Mouse (Mus musculus) lung, adult 18-20 months (tissue): ENCODE data around the gene Ttc7b.
A peak's percentile ranks its signal among the peaks of the same experiment; 100 is the strongest.

ENCODE experiments used
- DNase-seq, 2 experiments: peaks; one replicate each; pipeline ENCODE4 v3.0.0; 2022; ENCODE audit warnings: mixed read lengths in 2 of 2

The Ttc7b gene

DNA sequence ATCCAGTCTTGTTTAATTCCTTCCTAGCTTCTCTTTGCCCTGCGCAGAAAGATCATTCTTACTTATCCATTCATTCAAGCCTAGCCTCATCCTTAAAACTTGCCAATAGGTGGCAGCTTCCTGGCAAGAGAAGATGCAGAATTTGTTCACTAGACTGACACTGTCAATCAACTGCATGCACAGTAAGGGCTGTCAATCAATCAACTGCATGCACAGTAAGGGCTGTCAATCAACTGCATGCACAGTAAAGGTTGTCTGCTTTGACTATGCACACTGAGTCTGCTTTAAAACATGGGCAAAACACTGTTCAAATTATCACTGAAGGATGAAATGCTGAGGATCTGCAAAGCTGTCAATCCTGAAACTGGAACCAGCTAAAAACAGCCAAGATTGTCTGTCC lies 37.6 kb downstream of the Ttc7b start:
- no peak for DNase-seq

DNA sequence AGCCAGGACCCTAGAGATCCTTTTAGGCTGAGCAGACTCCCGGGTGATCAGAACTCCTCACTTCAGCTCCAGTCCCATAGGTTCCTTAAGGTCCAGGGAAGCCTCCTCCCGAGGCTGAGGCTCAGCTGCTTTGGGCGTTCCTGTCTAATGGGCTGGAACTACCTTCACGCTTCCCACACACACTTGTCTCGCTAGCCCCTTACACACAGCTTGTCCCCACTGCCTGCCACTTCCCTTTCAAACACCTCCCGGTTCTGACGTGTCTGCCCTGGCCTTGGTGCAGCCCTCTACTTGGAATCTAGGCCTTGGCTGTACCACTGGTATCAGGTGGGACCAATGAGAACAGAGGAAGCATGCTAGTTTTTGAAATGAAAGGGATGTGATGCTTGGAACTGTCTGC lies 38.4 kb downstream of the Ttc7b start:
- no peak for DNase-seq

DNA sequence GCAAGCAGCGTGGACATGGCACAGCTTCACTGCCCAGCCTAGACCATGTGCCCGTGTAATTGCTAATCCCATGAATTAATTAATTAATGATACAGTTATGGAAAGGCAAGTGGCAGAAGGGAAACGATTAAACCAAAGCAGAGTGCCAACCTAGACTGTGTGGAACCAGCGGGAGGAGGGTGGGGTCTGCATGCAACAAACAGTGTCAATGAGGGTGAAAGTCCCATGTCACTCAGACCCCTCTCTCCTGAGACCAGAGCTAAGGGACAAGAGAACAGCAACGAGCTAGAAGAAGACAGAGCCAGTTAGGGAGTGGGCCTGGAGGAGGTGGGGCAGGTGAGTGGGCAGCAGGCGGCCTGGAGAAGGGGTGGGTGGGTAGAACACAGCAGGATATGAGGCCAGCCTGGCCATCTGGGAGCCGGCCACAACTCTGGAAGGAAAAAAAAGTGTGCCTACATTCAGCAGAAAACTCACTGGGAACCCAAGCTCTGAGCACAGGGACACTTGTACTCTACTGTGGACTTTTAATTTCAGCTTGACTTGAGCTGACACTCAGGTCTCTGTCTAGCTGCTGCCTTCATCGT lies 39.1 kb downstream of the Ttc7b start:
- DNase-seq, result no peak

GRCm38 (mm10) chr12:100480642-100481442 lies 39.8 kb downstream of the Ttc7b start:
- peak; percentile 31 to 38 for DNase-seq

DNA sequence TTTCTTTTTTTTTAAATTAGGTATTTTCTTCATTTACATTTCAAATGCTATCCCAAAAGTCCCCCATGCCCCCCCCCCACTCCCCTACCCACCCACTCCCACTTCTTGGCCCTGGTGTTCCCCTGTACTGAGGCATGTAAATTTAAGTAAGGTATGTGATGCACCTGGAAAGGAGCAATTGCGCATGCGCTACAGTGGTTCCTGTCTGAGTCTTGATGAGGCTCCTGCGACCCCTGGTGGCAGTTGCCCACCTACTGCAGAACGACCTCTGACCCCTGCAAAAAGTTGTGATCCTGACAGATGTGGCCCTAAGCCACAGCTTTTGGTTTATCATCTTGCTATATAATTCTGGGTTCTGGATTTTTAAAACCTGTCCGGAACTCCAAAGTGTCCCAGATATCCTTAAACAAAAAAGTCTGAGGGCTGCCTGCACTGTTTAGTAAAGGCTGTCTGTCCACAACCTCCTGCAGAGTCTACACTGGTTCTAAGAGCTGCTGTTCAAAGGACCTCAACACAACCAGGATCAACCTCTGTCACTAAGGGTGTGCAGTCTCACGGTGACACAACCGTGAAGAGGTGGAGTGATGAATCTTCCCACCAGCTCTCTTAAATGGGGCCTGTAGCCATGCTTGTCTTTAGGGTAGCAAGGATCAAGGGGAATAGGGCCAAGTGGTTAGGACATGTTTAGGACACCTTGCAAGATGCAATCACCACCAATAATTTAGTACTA lies 40.6 kb downstream of the Ttc7b start:
- peak; percentile 63 to 68 for DNase-seq

GRCm38 (mm10) chr12:100479270-100479869 lies 41.3 kb downstream of the Ttc7b start:
- DNase-seq, result no peak

DNA sequence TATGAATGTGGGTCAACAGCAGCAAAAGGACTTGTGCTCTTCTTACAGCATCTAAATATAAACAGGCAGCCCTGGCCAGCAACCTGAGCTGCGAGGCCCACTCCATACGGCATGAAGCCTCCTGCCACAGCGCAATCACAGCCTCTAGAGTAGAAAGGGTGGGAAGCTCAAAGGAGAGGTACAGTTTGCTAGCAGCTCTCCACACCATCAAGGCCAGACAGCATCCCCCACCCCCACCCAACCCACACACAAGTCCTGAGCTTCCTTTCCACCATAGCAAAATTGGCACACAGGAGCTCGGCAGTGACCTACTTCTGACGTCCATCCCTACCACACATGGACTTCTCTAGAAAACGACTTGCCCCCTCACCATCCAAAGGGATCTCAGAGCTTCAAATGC lies 42.0 kb downstream of the Ttc7b start:
- DNase-seq, result no peak

GRCm38 (mm10) chr12:100478151-100478550 lies 42.5 kb downstream of the Ttc7b start:
- no peak for DNase-seq

DNA sequence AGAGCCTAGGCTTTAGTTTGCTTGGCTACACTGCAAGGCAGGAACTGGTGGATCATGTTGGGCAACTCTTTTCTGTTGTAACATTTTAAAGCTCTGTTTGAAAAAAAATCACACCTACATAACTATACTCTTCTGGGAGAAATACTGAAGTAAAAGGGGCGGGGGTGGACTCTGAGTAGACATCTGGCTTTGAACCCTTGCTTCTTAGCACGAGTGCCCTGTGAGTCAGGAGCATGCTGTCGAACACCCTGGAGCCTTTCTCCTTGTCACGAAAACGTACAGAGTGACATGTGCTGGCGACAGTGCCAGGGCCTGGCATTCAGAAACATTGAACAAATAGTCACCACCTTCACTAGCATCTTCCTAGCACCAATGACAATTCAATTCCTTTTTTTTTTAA lies 43.2 kb downstream of the Ttc7b start:
- DNase-seq, result no peak

GRCm38 (mm10) chr12:100476351-100476750 lies 44.3 kb downstream of the Ttc7b start:
- no peak for DNase-seq

- peak in 1 of 2 experiments; percentile 18 for DNase-seq
Measured at GRCm38 (mm10) chr12:100475489-100475888, 45.1 kb downstream of the Ttc7b start.

GRCm38 (mm10) chr12:100474661-100475321 lies 45.8 kb downstream of the Ttc7b start:
- no peak for DNase-seq

- DNase-seq, result no peak
Measured at GRCm38 (mm10) chr12:100470295-100470694, 50.3 kb downstream of the Ttc7b start.

- DNase-seq, result no peak
Measured at GRCm38 (mm10) chr12:100469503-100470293, 50.9 kb downstream of the Ttc7b start.

GRCm38 (mm10) chr12:100465101-100465715 lies 55.4 kb downstream of the Ttc7b start:
- DNase-seq, result no peak

DNA sequence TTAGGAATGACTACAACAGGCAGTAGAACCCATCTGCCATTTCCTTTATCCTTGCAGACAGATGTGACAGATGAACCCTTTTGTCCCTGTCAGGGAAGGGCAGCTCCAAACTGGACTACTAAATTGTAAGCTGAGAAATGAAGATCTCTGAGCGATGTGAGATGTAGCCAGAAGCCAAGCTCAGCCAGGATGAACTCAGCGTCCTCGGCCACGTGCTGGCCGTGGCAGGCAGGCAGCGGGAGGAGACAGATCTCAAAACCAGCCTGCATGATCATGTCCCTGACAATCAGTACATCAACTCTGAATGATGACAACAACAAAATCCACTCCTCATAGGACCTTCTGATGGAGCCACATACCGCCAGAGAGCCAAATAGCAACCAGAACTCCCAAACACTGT lies 62.9 kb downstream of the Ttc7b start:
- DNase-seq, result no peak

GRCm38 (mm10) chr12:100456257-100456975 lies 64.2 kb downstream of the Ttc7b start:
- DNase-seq, result no peak

DNA sequence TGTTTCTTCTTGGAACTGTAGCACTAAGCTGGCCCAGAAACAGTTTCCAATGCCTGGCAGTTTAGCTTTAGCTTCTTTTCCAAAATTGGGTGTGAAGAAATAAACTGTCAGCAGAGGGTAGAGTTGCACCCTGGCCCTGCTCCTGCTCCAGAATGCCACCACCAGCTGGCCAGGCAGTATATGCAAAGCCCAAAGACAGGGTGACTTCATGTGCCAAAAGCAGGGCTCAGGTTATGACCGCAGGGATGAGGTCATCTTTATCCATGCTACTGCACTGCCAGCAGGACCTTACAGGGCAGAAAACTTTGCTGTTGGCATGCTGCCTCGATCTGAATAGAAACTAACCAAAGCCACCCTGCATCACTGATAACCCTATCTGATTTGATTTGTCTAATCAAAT lies 65.2 kb downstream of the Ttc7b start:
- DNase-seq, result peak; percentile 26 to 49

DNA sequence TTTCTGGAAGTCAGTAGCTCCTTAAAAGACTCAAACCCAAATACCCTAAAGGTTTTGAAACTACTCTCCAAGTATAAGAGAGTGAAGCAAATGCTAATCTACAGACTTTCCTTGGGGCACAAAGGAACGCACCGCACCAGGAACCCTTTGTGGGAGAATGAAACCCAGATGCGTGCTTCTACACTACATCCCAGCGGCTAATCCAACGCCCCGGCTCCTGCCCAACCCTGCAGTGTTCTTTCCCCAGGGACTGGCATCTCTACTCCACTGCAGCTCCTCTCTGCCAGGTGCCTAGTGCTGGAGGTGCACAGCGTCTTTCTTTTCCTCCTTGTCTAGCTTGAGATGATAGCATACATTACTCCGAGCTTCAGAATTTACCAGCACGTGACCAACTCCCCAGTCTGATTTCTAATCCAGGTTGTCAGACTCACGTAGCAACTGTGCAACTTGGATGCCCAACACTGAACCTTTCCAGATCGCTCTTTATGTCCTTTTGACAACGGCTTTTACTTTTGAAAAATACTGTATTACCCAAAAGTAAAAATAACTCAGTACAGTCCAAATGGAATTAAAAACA lies 72.8 kb downstream of the Ttc7b start:
- no peak for DNase-seq

GRCm38 (mm10) chr12:100447161-100447560 lies 73.5 kb downstream of the Ttc7b start:
- DNase-seq, result no peak
